Mouse (Mus musculus) thymus, adult 2 months (tissue): ENCODE data around the gene Zfand3. TPM values are rescaled to one million over a fixed set of nuclear protein-coding genes. Genes with fewer than 3 reads are reported as not detected.

Experiments used
- DNase-seq: peaks from one replicate; pipeline ENCODE4 v3.0.0; 2021
- H3K27ac ChIP-seq: fragments of 200-500 bp; 2 replicates; pipeline ENCODE4 v1.5.1; 2012; ENCODE audit warnings: low read length, control low read depth; ENCODE audit not compliant: control insufficient read depth, insufficient read depth
- H3K27me3 ChIP-seq: fragments of 200-500 bp; 2 replicates; pipeline ENCODE4 v1.6.1; 2012; ENCODE audit warnings: mild to moderate bottlenecking, low read length, moderate library complexity, mixed read lengths; ENCODE audit not compliant: control insufficient read depth, insufficient read depth
- H3K36me3 ChIP-seq: fragments of 200-500 bp; 2 replicates; pipeline ENCODE4 v1.6.1; 2012; ENCODE audit warnings: mild to moderate bottlenecking, low read length, moderate library complexity; ENCODE audit not compliant: control insufficient read depth, insufficient read depth
- H3K4me1 ChIP-seq: fragments of 200-500 bp; replicated peaks from 2 replicates; pipeline ENCODE4 v1.6.1; 2012; ENCODE audit warnings: low read length; ENCODE audit not compliant: control insufficient read depth, insufficient read depth
- H3K4me3 ChIP-seq: fragments of 200-500 bp; 2 replicates; pipeline ENCODE4 v1.5.1; 2012; ENCODE audit warnings: mild to moderate bottlenecking, low read length, control low read depth, moderate library complexity; ENCODE audit not compliant: control insufficient read depth, insufficient read depth
- CTCF ChIP-seq: fragments of 200-500 bp; IDR thresholded peaks from 2 replicates; pipeline ENCODE4 v1.5.1; 2012; ENCODE audit warnings: mild to moderate bottlenecking, control low read depth, low read length, moderate library complexity, borderline replicate concordance; ENCODE audit not compliant: control insufficient read depth, poor library complexity, insufficient read depth; ENCODE audit errors: extremely low read depth
- POLR2A ChIP-seq: fragments of 200-500 bp; IDR thresholded peaks from 2 replicates; pipeline ENCODE4 v1.6.1; 2012; ENCODE audit warnings: mild to moderate bottlenecking, low read length, control low read depth, moderate library complexity; ENCODE audit not compliant: control insufficient read depth, poor library complexity, insufficient read depth; ENCODE audit errors: extremely low read depth
- WGBS: fragments of 180-500 bp; shearing (Covaris S2); methylation state at CpG from one replicate; pipeline ENCODE4 v1.1.7; 2018; 5-methylcytosine and 5-hydroxymethylcytosine counted together
- polyA plus RNA-seq: library from polyadenylated mRNA; depleted of rRNA; stranded (reverse); fragments of >200 nt; gene quantifications from 2 replicates; pipeline ENCODE4 v1.2.3, GENCODE M21; 2012

Gene Zfand3
- polyA plus RNA-seq, 1 experiment = 75.6 TPM

GRCm38 (mm10) chr17:30134955-30135735 lies 130.6 kb downstream of the Zfand3 start:
- Histone ChIP-seq H3K27me3 (no peaks in the 10 kb centered on the region), H3K4me1 (peaks cover 10% of the 10 kb centered on the region), H3K4me3 (no peak overlapping the region), H3K36me3 (peaks cover 10% of the 10 kb centered on the region), H3K27ac (no peak overlapping the region)
- no peak for DNase-seq
- WGBS = 94% methylated on average over 10 of the region's 10 CpGs
- TF ChIP-seq CTCF (no peak), POLR2A (no peak)

- no peak for DNase-seq
- H3K4me3 ChIP-seq = no peak overlapping the region
- WGBS = 96% methylated on average over 6 of the region's 6 CpGs
- H3K4me1 ChIP-seq = peaks cover 10% of the 10 kb centered on the region
- no peak overlapping the region for H3K27ac ChIP-seq
- no peaks in the 10 kb centered on the region for H3K27me3 ChIP-seq
- H3K36me3 ChIP-seq = peaks cover 10% of the 10 kb centered on the region
- TF ChIP-seq CTCF = no peak
- no peak for TF ChIP-seq POLR2A
Measured at GRCm38 (mm10) chr17:30135890-30136289, 131.4 kb downstream of the Zfand3 start.

DNA sequence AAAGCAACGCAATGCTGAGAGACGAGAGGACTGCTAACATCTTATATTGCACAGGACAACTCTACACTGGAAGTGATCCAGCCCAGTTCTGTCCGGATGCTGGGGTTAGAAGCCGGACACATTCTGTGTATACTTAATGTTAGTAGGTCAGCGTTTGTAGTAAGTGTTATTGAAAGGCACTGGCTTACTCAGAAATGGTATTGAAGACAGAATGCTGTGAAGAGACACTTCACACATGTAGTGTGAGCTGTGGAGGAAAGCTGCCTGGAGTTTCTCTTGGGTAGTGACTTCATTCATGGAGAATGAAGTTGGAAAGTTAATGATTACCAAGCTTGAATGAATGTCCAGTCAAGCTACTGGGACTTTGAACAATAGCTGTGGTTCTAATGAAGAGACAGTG lies 132.2 kb downstream of the Zfand3 start:
- Histone ChIP-seq H3K4me3 (no peak overlapping the region), H3K4me1 (peaks cover 10% of the 10 kb centered on the region), H3K27ac (no peak overlapping the region), H3K27me3 (no peaks in the 10 kb centered on the region), H3K36me3 (peaks cover 10% of the 10 kb centered on the region)
- no peak for TF ChIP-seq CTCF
- TF ChIP-seq POLR2A = no peak
- no peak for DNase-seq
- WGBS = 94% methylated on average over 5 of the region's 5 CpGs

DNA sequence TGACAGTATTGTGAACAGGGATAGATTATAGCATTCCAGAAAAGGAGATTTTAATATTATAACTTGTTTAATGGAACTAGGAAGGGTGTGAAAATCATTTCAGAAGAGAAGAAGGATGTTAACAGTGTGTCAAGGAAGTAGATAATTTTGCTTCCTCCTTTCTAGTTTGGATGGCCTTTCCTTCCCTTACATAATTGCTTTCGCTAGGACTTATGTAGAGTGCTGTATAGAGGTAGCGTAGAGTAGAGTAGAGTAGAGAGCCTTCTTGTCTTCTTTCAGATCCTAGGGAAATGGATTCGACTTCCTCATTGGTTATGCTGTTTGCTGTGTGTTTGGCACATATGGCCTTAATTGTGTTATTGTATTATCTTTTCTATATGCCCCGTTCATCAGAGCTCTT lies 132.6 kb downstream of the Zfand3 start:
- peaks cover 10% of the 10 kb centered on the region for H3K36me3 ChIP-seq
- TF ChIP-seq CTCF (no peak), POLR2A (no peak)
- DNase-seq = no peak
- H3K27ac ChIP-seq = no peak overlapping the region
- H3K27me3 ChIP-seq = no peaks in the 10 kb centered on the region
- H3K4me1 ChIP-seq = peaks cover 8% of the 10 kb centered on the region
- 92% methylated on average over 4 of the region's 4 CpGs for WGBS
- H3K4me3 ChIP-seq = no peak overlapping the region

DNA sequence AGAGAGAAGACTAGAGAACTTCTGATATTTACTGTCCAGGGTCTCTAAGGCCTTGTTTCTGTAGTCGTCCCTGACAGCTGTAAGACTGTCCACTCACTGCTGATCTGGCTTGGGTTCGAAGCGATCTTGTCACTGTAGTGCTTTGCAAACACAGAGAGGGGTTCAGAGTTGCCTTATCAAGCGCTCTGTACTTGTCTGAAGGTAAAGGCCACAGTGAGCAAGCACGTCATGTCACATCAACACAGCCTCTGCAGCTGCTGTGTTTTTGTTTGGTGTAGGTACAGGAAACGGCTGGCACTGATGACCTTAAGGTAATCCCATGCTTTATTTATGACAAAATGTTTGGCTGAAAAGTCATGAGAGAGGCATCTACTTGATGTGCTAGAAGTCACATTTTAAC lies 139.6 kb downstream of the Zfand3 start:
- H3K27me3 ChIP-seq = no peaks in the 10 kb centered on the region
- no peak for DNase-seq
- H3K4me1 ChIP-seq = no peaks in the 10 kb centered on the region
- WGBS = 94% methylated on average over 6 of the region's 6 CpGs
- TF ChIP-seq POLR2A = no peak
- TF ChIP-seq CTCF = no peak
- H3K27ac ChIP-seq = no peak overlapping the region
- no peaks in the 10 kb centered on the region for H3K36me3 ChIP-seq
- no peak overlapping the region for H3K4me3 ChIP-seq

GRCm38 (mm10) chr17:30145596-30146149 lies 141.1 kb downstream of the Zfand3 start:
- WGBS = 92% methylated on average over 10 of the region's 10 CpGs

More at GRCm38 (mm10) chr17:30145596-30146149, 141.1 kb downstream of the Zfand3 start:
- no peak overlapping the region for H3K4me3 ChIP-seq
- no peaks in the 10 kb centered on the region for H3K27me3 ChIP-seq
- TF ChIP-seq CTCF (no peak), POLR2A (no peak)
- no peak overlapping the region for H3K27ac ChIP-seq
- H3K36me3 ChIP-seq = no peaks in the 10 kb centered on the region
- no peak for DNase-seq
- H3K4me1 ChIP-seq = no peaks in the 10 kb centered on the region
